Mouse (Mus musculus) adrenal gland, postnatal 25 days (tissue): ENCODE results near the gene Zfp330. TPM values are rescaled to one million over a fixed set of nuclear protein-coding genes. Genes with fewer than 3 reads are reported as not detected.

Source experiments
- DNase-seq: peaks from one replicate; pipeline ENCODE4 v3.0.0; 2021; ENCODE audit warnings: mixed read lengths
- long read RNA-seq: library from polyadenylated mRNA; stranded (forward); transcript quantifications from one replicate; pipeline ENCODE4 v2.0.0, GENCODE M21; 2021
- total RNA-seq: library from RNA; stranded (reverse); gene quantifications from 2 replicates; pipeline ENCODE4 v1.2.3, GENCODE M21; 2021

Gene Zfp330
- total RNA-seq = 47.7 TPM in 2 replicates
- long read RNA-seq, transcript Zfp330-201 (10 exons, 1,675 nt) = major isoform, 43 of 52 reads
- long read RNA-seq, partial matches to known transcripts = 4 of 52 reads
- long read RNA-seq, other reads (novel, unspliced or antisense) = 4 of 52 reads

DNA sequence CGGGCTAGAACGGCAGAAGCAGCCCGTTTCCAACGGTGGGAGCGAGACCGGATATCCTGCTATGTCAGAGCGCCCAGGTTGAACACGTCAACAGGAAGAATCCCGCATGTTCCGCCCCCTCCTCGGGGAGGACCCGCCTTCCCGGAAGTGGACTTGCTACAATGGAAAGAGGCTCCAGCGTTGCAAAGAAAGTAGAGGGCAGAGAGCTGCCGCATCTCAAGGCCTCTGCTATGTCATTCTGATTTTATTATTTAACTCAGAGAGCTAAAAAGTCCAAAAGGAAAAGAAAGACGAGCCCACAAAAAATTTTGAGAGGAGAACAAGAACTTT, at the start of gene Zfp330:
Gene Zfp330, minus strand, starts transcription at position 68 of the 330 bp plus-strand sequence.
- peak; percentile 87 for DNase-seq

DNA sequence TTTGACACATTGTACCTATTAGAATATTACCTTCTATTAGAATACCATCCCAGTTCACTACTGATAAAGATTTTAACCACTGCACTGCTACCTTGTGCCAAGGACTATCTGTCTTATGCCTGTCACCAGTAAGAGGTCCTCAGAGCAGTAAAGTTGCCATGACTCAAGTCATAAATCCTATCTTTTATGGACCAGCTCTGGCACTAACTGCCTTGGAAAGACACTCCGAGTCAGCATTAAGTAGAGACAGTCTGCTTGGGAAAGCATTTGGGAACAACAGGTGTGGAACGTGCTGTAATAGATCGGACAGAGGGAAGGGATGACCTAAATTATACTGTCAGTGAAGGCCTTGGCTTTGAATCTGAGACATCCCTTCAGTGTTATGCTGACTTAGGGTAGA, 4.0 kb upstream of the Zfp330 start:
- DNase-seq = no peak

DNA sequence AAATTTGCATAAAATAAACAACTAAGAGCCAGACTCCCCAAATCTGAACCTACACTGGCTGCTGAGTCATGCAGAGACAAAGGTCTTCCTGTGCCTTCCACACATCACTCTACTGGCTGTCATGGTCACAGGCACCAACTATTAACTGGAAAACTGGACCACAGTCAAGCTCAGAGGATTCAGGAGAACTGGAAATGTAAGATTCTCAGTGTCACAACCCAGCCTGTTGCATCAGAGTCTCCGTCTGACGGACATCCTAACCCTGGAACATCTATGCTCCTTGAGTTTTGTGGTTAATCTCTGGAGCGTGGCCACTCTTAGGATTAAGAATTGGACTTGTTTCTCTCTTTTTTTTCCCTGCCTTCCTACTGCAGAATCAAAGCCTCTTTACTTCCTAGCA, 3.4 kb upstream of the Zfp330 start:
- DNase-seq = no peak

DNA sequence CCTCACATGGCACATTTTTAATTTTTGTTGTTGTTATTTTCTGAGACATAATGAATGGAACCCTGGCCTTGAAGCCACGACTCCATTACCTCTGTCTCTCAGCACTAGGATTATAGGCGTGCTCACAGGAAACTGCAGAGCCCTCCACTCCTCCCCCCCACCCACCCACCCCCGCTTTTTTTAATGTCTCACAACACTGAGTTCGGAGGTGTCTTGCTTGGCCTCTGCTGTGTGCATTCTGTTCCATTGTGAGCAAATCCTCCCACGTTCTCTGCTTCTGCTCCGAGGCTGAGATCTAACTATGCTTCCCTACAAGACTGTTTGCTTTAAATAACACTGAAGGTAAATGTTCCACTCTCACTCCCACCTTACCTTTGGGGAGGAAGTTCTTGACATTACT, 522 bp upstream of the Zfp330 start:
- DNase-seq = no peak

DNA sequence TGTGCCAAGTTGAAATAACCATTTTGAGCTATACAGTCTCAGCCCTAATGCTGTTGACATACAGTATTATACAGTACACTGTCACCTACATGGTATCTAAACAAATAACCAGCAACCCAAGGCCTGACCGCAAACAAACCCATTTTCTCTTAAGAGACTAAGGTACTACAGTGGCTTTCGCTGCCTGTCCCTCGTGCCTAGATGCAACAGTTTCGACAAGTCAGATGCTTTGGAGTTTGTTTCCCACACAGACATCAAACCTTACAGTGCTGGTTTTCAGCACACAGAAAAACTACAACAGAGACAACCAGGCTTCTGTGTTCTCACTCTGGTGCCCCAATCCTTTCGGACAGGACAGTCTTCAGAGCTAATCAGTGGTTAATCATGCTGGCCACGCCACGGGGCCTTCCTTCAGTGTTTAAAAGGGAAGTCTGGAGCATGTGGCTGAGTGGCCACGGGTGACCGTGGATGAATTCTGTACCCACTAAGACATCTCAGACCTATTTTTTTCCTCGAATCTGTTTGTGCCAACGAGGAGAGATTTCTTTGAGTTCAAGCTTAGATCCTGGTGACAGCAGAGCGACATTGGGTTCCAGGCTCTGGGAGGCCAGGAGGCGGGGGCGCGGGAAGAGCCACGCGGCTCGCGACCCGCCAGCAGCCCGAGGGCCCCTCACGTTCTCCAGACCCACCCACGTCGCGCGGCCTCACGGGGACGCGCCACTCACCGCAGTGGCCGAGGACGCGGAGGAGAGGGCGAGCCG, 448 bp downstream of the Zfp330 start:
- DNase-seq = no peak

DNA sequence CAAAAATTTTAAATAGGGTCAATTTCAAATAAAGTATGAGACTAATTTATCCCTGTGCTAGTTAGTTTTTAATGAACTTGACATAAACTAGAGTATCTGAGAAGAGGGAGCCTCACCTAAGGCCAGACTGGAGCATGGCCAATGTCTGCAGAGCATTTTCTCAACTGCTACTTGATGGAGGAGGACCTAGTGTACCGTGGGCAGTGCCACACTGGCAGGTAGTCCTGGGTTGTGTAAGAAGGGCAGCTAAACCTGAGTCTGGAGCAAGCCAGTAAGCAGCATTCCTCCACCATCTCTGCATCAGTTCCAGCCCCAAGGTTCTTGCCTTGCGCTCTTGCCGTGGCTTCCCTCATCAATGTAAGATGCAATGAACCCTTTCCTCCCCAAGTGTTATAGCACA, 3.1 kb downstream of the Zfp330 start:
- no peak for DNase-seq

DNA sequence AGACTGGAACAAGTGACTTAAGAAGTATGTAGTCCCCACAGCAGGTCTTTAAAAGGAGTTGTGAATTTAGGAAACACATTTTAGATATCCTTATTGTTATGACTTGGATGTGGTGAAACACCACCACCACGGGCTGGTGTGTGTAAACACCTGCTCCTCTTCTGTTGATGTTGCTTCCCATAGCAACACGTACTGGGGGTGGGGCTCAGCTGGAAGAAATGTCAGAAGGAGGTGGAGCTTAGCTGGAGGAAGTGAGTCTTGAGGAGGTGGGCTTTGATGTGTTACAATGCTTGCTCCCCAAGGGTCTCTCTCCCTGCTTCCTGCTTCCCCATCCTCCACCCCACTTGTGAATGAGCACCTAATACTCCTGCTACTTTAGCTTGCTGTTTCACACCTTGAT, 14.9 kb downstream of the Zfp330 start:
- DNase-seq = no peak

DNA sequence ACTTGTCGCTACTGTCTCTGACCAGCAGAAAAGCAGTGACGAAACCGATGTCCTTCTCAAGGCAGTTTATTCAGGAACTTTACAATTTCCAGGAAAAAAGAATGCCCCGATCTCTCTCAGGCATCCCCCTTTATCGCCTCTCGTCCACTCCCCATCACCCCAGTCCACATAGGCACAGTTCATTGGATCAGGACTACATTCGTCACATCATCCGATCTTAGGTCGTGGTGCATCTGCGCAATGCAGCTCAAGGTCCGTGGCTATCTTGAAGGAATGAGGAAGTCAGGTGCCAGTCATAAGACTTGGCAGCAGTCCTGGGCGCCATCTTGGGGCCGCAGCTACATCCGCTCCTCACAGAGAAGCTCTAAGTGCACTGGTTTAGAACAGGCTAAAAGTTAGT, 19.0 kb downstream of the Zfp330 start:
- no peak for DNase-seq

DNA sequence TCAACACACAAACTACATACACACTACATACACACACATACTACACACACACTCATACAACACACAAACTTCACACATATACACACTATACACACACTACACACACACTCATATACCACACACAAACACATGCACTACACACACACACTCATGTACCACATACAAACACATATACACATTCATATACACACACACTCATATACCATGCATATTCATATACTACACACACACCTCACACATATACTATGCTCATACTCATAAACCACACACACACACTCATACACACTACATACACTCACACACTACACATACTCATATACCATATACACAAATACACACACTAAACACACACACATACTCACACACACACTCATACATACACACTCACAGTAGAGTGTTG, 27.3 kb downstream of the Zfp330 start:
- no peak for DNase-seq

DNA sequence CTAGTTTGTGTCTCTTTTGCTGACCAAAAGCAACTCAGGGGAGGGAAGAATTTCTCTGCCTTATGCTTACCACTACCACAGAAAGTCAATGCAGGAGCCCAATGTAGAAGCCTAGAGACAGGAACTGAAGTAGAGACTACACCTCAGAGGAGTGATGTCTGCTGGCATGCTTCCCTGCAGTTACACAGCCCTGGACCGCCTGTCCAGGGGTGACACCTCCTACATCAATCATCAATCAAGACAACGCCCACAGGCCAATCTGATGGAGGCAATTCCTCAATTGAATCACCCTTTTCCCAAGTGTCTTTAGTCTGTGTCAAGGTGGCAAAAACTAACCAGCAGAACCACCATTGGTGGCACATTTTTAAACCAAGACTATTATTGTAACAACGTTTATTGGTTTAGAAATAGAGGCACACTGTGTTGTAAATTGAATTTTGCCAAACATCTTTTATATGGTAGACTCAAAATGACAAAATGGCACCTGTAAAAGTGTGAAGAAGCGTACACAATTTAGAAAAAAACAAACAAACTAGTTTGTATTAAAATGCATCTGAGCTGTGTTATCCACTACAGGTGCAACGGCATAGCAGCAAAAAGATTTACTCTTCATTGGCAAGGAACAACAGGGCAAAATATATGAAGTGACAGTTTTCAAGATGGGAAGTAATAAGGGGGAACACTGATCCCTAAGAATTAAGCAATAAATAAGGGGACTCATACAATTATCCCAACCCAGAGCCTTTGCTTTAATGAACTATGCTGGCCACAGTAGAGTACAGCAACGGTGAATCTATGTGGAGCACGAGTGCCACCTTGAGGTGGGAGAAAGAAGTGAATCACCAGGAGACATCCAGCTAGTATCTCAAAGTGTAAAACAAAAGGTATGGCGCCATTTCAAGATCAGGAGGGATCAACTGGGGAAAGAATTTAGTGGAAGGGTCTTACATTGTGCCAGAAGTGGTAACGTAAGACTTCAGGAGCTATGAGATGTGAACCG, 29.8 kb downstream of the Zfp330 start:
- peak; percentile 70 for DNase-seq

Other genes with a start within 250 kb of the Zfp330 start
- gene Rnf150, start 89.2 kb upstream of the Zfp330 start, total RNA-seq = 14.4 and 16.6 TPM in 2 replicates